Mouse (Mus musculus) thymus, adult 2 months (tissue): Measurements from ENCODE around the gene Tnfrsf13c. TPM values are rescaled to one million over a fixed set of nuclear protein-coding genes. Genes with fewer than 3 reads are reported as not detected.

Experiments
- DNase-seq: peaks from one replicate; pipeline ENCODE4 v3.0.0; 2021
- H3K27ac ChIP-seq: fragments of 200-500 bp; 2 replicates; pipeline ENCODE4 v1.5.1; 2012; ENCODE audit warnings: low read length, control low read depth; ENCODE audit not compliant: control insufficient read depth, insufficient read depth
- H3K27me3 ChIP-seq: fragments of 200-500 bp; 2 replicates; pipeline ENCODE4 v1.6.1; 2012; ENCODE audit warnings: mild to moderate bottlenecking, low read length, moderate library complexity, mixed read lengths; ENCODE audit not compliant: control insufficient read depth, insufficient read depth
- H3K36me3 ChIP-seq: fragments of 200-500 bp; 2 replicates; pipeline ENCODE4 v1.6.1; 2012; ENCODE audit warnings: mild to moderate bottlenecking, low read length, moderate library complexity; ENCODE audit not compliant: control insufficient read depth, insufficient read depth
- H3K4me1 ChIP-seq: fragments of 200-500 bp; replicated peaks from 2 replicates; pipeline ENCODE4 v1.6.1; 2012; ENCODE audit warnings: low read length; ENCODE audit not compliant: control insufficient read depth, insufficient read depth
- H3K4me3 ChIP-seq: fragments of 200-500 bp; 2 replicates; pipeline ENCODE4 v1.5.1; 2012; ENCODE audit warnings: mild to moderate bottlenecking, low read length, control low read depth, moderate library complexity; ENCODE audit not compliant: control insufficient read depth, insufficient read depth
- CTCF ChIP-seq: fragments of 200-500 bp; IDR thresholded peaks from 2 replicates; pipeline ENCODE4 v1.5.1; 2012; ENCODE audit warnings: mild to moderate bottlenecking, control low read depth, low read length, moderate library complexity, borderline replicate concordance; ENCODE audit not compliant: control insufficient read depth, poor library complexity, insufficient read depth; ENCODE audit errors: extremely low read depth
- POLR2A ChIP-seq: fragments of 200-500 bp; IDR thresholded peaks from 2 replicates; pipeline ENCODE4 v1.6.1; 2012; ENCODE audit warnings: mild to moderate bottlenecking, low read length, control low read depth, moderate library complexity; ENCODE audit not compliant: control insufficient read depth, poor library complexity, insufficient read depth; ENCODE audit errors: extremely low read depth
- WGBS: fragments of 180-500 bp; shearing (Covaris S2); methylation state at CpG from one replicate; pipeline ENCODE4 v1.1.7; 2018; 5-methylcytosine and 5-hydroxymethylcytosine counted together
- polyA plus RNA-seq: library from polyadenylated mRNA; depleted of rRNA; stranded (reverse); fragments of >200 nt; gene quantifications from 2 replicates; pipeline ENCODE4 v1.2.3, GENCODE M21; 2012

Gene Tnfrsf13c
- polyA plus RNA-seq, 1 experiment, result 4.3 TPM

- Histone ChIP-seq H3K4me1 (peaks cover 6% of the 10 kb centered on the region), H3K27me3 (no peaks in the 10 kb centered on the region), H3K4me3 (peak within 1 kb of the TSS; percentile 85), H3K36me3 (no peaks in the 10 kb centered on the region), H3K27ac (no peak within 1 kb of the TSS)
- peak; percentile 45 for TF ChIP-seq POLR2A
- TF ChIP-seq CTCF, result 0 out of 2 replicates have a peak, but pooled peaks have one; percentile 43
- DNase-seq, result peak; percentile 94
- under 1% methylated on average over 65 of the region's 65 CpGs for WGBS
Observed at GRCm38 (mm10) chr15:82244115-82244804, 20.1 kb upstream of the Tnfrsf13c start, which contains the start of gene Cenpm. Cenpm (minus strand) TSS chr15:82244748.

- TF ChIP-seq CTCF, result no peak
- no peaks in the 10 kb centered on the region for H3K27me3 ChIP-seq
- peaks cover 6% of the 10 kb centered on the region for H3K4me1 ChIP-seq
- no peaks in the 10 kb centered on the region for H3K36me3 ChIP-seq
- DNase-seq, result no peak
- H3K27ac ChIP-seq, result no peak overlapping the region
- 1% methylated on average over 12 of the region's 12 CpGs for WGBS
- peak overlapping the region; percentile 85 for H3K4me3 ChIP-seq
Observed at GRCm38 (mm10) chr15:82243742-82244114, 19.6 kb upstream of the Tnfrsf13c start.

- H3K27me3 ChIP-seq, result no peaks in the 10 kb centered on the region
- DNase-seq, result no peak
- H3K4me1 ChIP-seq, result peaks cover 6% of the 10 kb centered on the region
- WGBS, result 76% methylated on average over 3 of the region's 3 CpGs
- TF ChIP-seq CTCF, result no peak
- TF ChIP-seq POLR2A, result no peak
- peak overlapping the region; percentile 85; the same call in 1 of the 2 replicates for H3K4me3 ChIP-seq
- no peaks in the 10 kb centered on the region for H3K36me3 ChIP-seq
- no peak overlapping the region for H3K27ac ChIP-seq
Observed at GRCm38 (mm10) chr15:82243311-82243710, 19.1 kb upstream of the Tnfrsf13c start.

- H3K36me3 ChIP-seq, result no peaks in the 10 kb centered on the region
- WGBS, result 39% methylated on average over 5 of the region's 5 CpGs
- no peaks in the 10 kb centered on the region for H3K4me1 ChIP-seq
- TF ChIP-seq CTCF, result peak; percentile 98
- TF ChIP-seq POLR2A, result no peak
- no peak overlapping the region for H3K27ac ChIP-seq
- H3K27me3 ChIP-seq, result no peaks in the 10 kb centered on the region
- peak; percentile 86 for DNase-seq
- H3K4me3 ChIP-seq, result no peak overlapping the region
Observed at GRCm38 (mm10) chr15:82236565-82236964, 12.4 kb upstream of the Tnfrsf13c start.

GRCm38 (mm10) chr15:82235661-82236060 lies 11.5 kb upstream of the Tnfrsf13c start:
- Histone ChIP-seq H3K4me3 (no peak overlapping the region), H3K4me1 (no peaks in the 10 kb centered on the region), H3K36me3 (no peaks in the 10 kb centered on the region), H3K27ac (no peak overlapping the region), H3K27me3 (no peaks in the 10 kb centered on the region)
- 61% methylated on average over 10 of the region's 10 CpGs for whole genome bisulfite sequencing
- TF ChIP-seq POLR2A (no peak), CTCF (no peak)
- DNase-seq, result no peak

GRCm38 (mm10) chr15:82232651-82233050 lies 8.5 kb upstream of the Tnfrsf13c start:
- Histone ChIP-seq H3K4me1 (no peaks in the 10 kb centered on the region), H3K4me3 (no peak overlapping the region), H3K36me3 (no peaks in the 10 kb centered on the region), H3K27ac (no peak overlapping the region), H3K27me3 (no peaks in the 10 kb centered on the region)
- 89% methylated on average over 4 of the region's 4 CpGs for WGBS
- DNase-seq, result no peak
- TF ChIP-seq CTCF (no peak), POLR2A (no peak)
